Mouse (Mus musculus) adrenal gland, adult 2 months (tissue): ENCODE results near the gene Maco1. TPM values are rescaled to one million over a fixed set of nuclear protein-coding genes. Genes with fewer than 3 reads are reported as not detected.
A peak's percentile ranks its signal among the peaks of the same experiment; 100 is the strongest.

Source experiments
- DNase-seq: peaks from one replicate; pipeline ENCODE4 v3.0.0; 2021
- polyA plus RNA-seq: library from polyadenylated mRNA; depleted of rRNA; stranded (reverse); fragments of >200 nt; gene quantifications from 2 replicates; pipeline ENCODE4 v1.2.3, GENCODE M21; 2012
- total RNA-seq, 2 experiments: library from RNA; stranded (reverse); gene quantifications; 2 replicates each; pipeline ENCODE4 v1.2.3; 2021

The Maco1 gene
- total and polyA plus RNA-seq, 3 experiments, result 15.6 to 37.1 (median 35.6) TPM

GRCm38 (mm10) chr4:134772805-134773674 is 80.1 kb downstream of the Maco1 start:
- peak; percentile 37 for DNase-seq

GRCm38 (mm10) chr4:134769891-134770290 is 83.3 kb downstream of the Maco1 start:
- DNase-seq, result no peak

- DNase-seq, result no peak
Observed at GRCm38 (mm10) chr4:134769081-134769811, 83.9 kb downstream of the Maco1 start.

- DNase-seq, result peak; percentile 86
Observed at GRCm38 (mm10) chr4:134768226-134768888, 84.8 kb downstream of the Maco1 start.

- DNase-seq, result peak; percentile 92
Observed at GRCm38 (mm10) chr4:134767426-134768225, 85.5 kb downstream of the Maco1 start, which contains the start of gene Ldlrap1. Gene Ldlrap1, minus strand, starts transcription at chr4:134768024.

GRCm38 (mm10) chr4:134766904-134767425 is 86.2 kb downstream of the Maco1 start:
- peak; percentile 67 for DNase-seq

GRCm38 (mm10) chr4:134766277-134766676 is 86.9 kb downstream of the Maco1 start:
- DNase-seq, result no peak

- DNase-seq, result no peak
Observed at GRCm38 (mm10) chr4:134764333-134764732, 88.8 kb downstream of the Maco1 start.

GRCm38 (mm10) chr4:134762360-134762759 is 90.8 kb downstream of the Maco1 start:
- DNase-seq, result peak; percentile 38

- DNase-seq, result peak; percentile 91
Observed at GRCm38 (mm10) chr4:134760793-134761201, 92.3 kb downstream of the Maco1 start.

- DNase-seq, result peak; percentile 68
Observed at GRCm38 (mm10) chr4:134760281-134760680, 92.9 kb downstream of the Maco1 start.

GRCm38 (mm10) chr4:134759564-134759963 is 93.6 kb downstream of the Maco1 start:
- no peak for DNase-seq

- DNase-seq, result no peak
Observed at GRCm38 (mm10) chr4:134758922-134759321, 94.2 kb downstream of the Maco1 start.

- DNase-seq, result peak; percentile 70
Observed at GRCm38 (mm10) chr4:134758367-134758766, 94.8 kb downstream of the Maco1 start.

- no peak for DNase-seq
Observed at GRCm38 (mm10) chr4:134756953-134757352, 96.2 kb downstream of the Maco1 start.

- no peak for DNase-seq
Observed at GRCm38 (mm10) chr4:134754941-134755340, 98.2 kb downstream of the Maco1 start.

GRCm38 (mm10) chr4:134754371-134754770 is 98.8 kb downstream of the Maco1 start:
- DNase-seq, result no peak

GRCm38 (mm10) chr4:134753516-134754261 is 99.5 kb downstream of the Maco1 start:
- DNase-seq, result no peak

GRCm38 (mm10) chr4:134752911-134753426 is 100.2 kb downstream of the Maco1 start:
- no peak for DNase-seq
